Mouse (Mus musculus): ENCODE results near the gene Xpc.

The Xpc gene

GRCm38 (mm10) chr6:91525544-91525943 is 9.9 kb upstream of the Xpc start:
- DNase-seq (ENCODE audit: low read depth): peak; percentile 11

- DNase-seq (ENCODE audit: low read depth): no peak
Observed at GRCm38 (mm10) chr6:91522816-91523215, 7.1 kb upstream of the Xpc start.

- DNase-seq (ENCODE audit: low read depth): peak; percentile 29
Observed at GRCm38 (mm10) chr6:91518454-91519020, 2.8 kb upstream of the Xpc start.

- DNase-seq (ENCODE audit: low read depth): no peak
Observed at GRCm38 (mm10) chr6:91514737-91515362, 838 bp downstream of the Xpc start.

- no peak for DNase-seq (ENCODE audit: low read depth)
Observed at GRCm38 (mm10) chr6:91514135-91514534, 1.6 kb downstream of the Xpc start.

GRCm38 (mm10) chr6:91510211-91510610 is 5.5 kb downstream of the Xpc start:
- no peak for DNase-seq (ENCODE audit: low read depth)

- DNase-seq (ENCODE audit: low read depth): peak; percentile 90
Observed at GRCm38 (mm10) chr6:91509326-91509725, 6.4 kb downstream of the Xpc start.

- DNase-seq (ENCODE audit: low read depth): no peak
Observed at GRCm38 (mm10) chr6:91508041-91508440, 7.6 kb downstream of the Xpc start.

- no peak for DNase-seq (ENCODE audit: low read depth)
Observed at GRCm38 (mm10) chr6:91506036-91506435, 9.7 kb downstream of the Xpc start.

- no peak for DNase-seq (ENCODE audit: low read depth)
Observed at GRCm38 (mm10) chr6:91503302-91503701, 12.4 kb downstream of the Xpc start.

GRCm38 (mm10) chr6:91494526-91494925 is 21.2 kb downstream of the Xpc start:
- DNase-seq (ENCODE audit: low read depth): no peak

GRCm38 (mm10) chr6:91493053-91493452 is 22.6 kb downstream of the Xpc start:
- DNase-seq (ENCODE audit: low read depth): no peak

- no peak for DNase-seq (ENCODE audit: low read depth)
Observed at GRCm38 (mm10) chr6:91491004-91491403, 24.7 kb downstream of the Xpc start.

GRCm38 (mm10) chr6:91489872-91490271 is 25.8 kb downstream of the Xpc start:
- DNase-seq (ENCODE audit: low read depth): peak; percentile 9

- DNase-seq (ENCODE audit: low read depth): peak; percentile 94
Observed at GRCm38 (mm10) chr6:91488496-91489212, 27.0 kb downstream of the Xpc start.

GRCm38 (mm10) chr6:91486736-91487453 is 28.8 kb downstream of the Xpc start:
- DNase-seq (ENCODE audit: low read depth): no peak

- DNase-seq (ENCODE audit: low read depth): peak; percentile 15
Observed at GRCm38 (mm10) chr6:91483371-91483770, 32.3 kb downstream of the Xpc start.

- no peak for DNase-seq (ENCODE audit: low read depth)
Observed at GRCm38 (mm10) chr6:91476541-91476940, 39.1 kb downstream of the Xpc start.

- DNase-seq (ENCODE audit: low read depth): peak; percentile 81
Observed at GRCm38 (mm10) chr6:91474441-91475190, 41.1 kb downstream of the Xpc start.

GRCm38 (mm10) chr6:91473805-91474440 is 41.8 kb downstream of the Xpc start:
- DNase-seq (ENCODE audit: low read depth): no peak
